Mouse (Mus musculus) thymus, postnatal 36 days (tissue): Measurements from ENCODE around the gene Zfp113.

Source experiments
- DNase-seq, 2 experiments: peaks; one replicate each; pipeline ENCODE4 v3.0.0; 2022; ENCODE audit warnings: mixed read lengths in 2 of 2

Gene Zfp113

GRCm38 (mm10) chr5:138155443-138155976 lies at the start of gene Zfp113:
Gene Zfp113, minus strand, starts transcription at chr5:138155744.
- DNase-seq, result peak; percentile 84 to 88

GRCm38 (mm10) chr5:138202086-138202485 lies 46.5 kb upstream of the Zfp113 start:
- no peak for DNase-seq

GRCm38 (mm10) chr5:138199576-138199975 lies 44.0 kb upstream of the Zfp113 start:
- no peak for DNase-seq

GRCm38 (mm10) chr5:138195463-138195862 lies 39.9 kb upstream of the Zfp113 start:
- no peak for DNase-seq

GRCm38 (mm10) chr5:138194755-138195345 lies 39.3 kb upstream of the Zfp113 start:
- no peak for DNase-seq

- DNase-seq, result peak; percentile 81 to 84
These were observed 38.5 kb upstream of the Zfp113 start, which contains the start of gene Mblac1 for GRCm38 (mm10) chr5:138193771-138194727. Gene Mblac1, plus strand, starts transcription at chr5:138194314.

GRCm38 (mm10) chr5:138187661-138188306 lies 32.2 kb upstream of the Zfp113 start:
- DNase-seq, result peak; percentile 53 to 63

- peak; percentile 83 for DNase-seq
These were observed 31.6 kb upstream of the Zfp113 start, which contains the start of the genes Taf6 and Cnpy4 for GRCm38 (mm10) chr5:138186950-138187638. Gene Taf6, minus strand, starts transcription at chr5:138187451. Gene Cnpy4, plus strand, starts transcription at chr5:138187485.

GRCm38 (mm10) chr5:138173217-138173616 lies 17.7 kb upstream of the Zfp113 start:
- no peak for DNase-seq

- DNase-seq, result peak; percentile 84 to 90
These were observed 16.3 kb upstream of the Zfp113 start, which contains the start of the genes Ap4m1 and Mcm7 for GRCm38 (mm10) chr5:138171695-138172491. Gene Ap4m1, plus strand, starts transcription at chr5:138172002. Gene Mcm7, minus strand, starts transcription at chr5:138172422.

- DNase-seq, result peak; percentile 91 to 92
These were observed 15.5 kb upstream of the Zfp113 start for GRCm38 (mm10) chr5:138170936-138171561.

GRCm38 (mm10) chr5:138165594-138165993 lies 10.1 kb upstream of the Zfp113 start:
- no peak for DNase-seq

- DNase-seq, result no peak
These were observed 8.1 kb upstream of the Zfp113 start for GRCm38 (mm10) chr5:138163610-138164009.

GRCm38 (mm10) chr5:138163046-138163445 lies 7.5 kb upstream of the Zfp113 start:
- DNase-seq, result no peak

- peak; percentile 94 to 95 for DNase-seq
These were observed 5.5 kb upstream of the Zfp113 start, which contains the start of gene Cops6 for GRCm38 (mm10) chr5:138160842-138161665. Gene Cops6, plus strand, starts transcription at chr5:138161071.

- no peak for DNase-seq
These were observed 4.7 kb upstream of the Zfp113 start for GRCm38 (mm10) chr5:138160224-138160762.

GRCm38 (mm10) chr5:138154390-138154789 lies 1.2 kb downstream of the Zfp113 start:
- no peak for DNase-seq

- no peak for DNase-seq
These were observed 17.0 kb downstream of the Zfp113 start for GRCm38 (mm10) chr5:138138585-138138984.

- no peak for DNase-seq
These were observed 17.5 kb downstream of the Zfp113 start for GRCm38 (mm10) chr5:138137935-138138549.
